Comparison of ENCODE assay signal across 12 mouse cellular contexts in genomic region chr14:28243474-28243873, GRCm38 (mm10).
"Had no signal": no experiment of that assay in that cellular context is flagged by ENCODE, and none has a peak within 500 bp of the region (broad histone marks: within the 10 kb centered on the region; RNA-seq: fewer than 3 reads in every experiment).

No protein-coding gene starts in this region.

- ATAC-seq: midbrain, embryonic 15.5 days had no signal

- H3K27ac ChIP-seq: liver, embryonic 15.5 days; macrophage; midbrain, embryonic 15.5 days; neural tube, embryonic 12.5 days; stomach, embryonic 15.5 days had no signal

- H3K9ac ChIP-seq: liver, embryonic 15.5 days; midbrain, embryonic 15.5 days; neural tube, embryonic 12.5 days; stomach, embryonic 15.5 days had no signal

- DNase-seq: kidney, adult 8-10 months; kidney, postnatal 25 days; lung, adult 2 months; thymus, postnatal 36 days had no signal

- H3K4me1 ChIP-seq: liver, embryonic 15.5 days; megakaryocyte, embryonic 14.5 days; midbrain, embryonic 15.5 days; neural tube, embryonic 12.5 days; stomach, embryonic 15.5 days had no signal

- H3K9me3 ChIP-seq: liver, embryonic 15.5 days; midbrain, embryonic 15.5 days; neural tube, embryonic 12.5 days; stomach, embryonic 15.5 days had no signal

- H3K4me2 ChIP-seq: liver, embryonic 11.5 days; liver, embryonic 15.5 days; midbrain, embryonic 11.5 days; midbrain, embryonic 15.5 days; neural tube, embryonic 12.5 days; stomach, embryonic 15.5 days had no signal

- H3K36me3 ChIP-seq: liver, embryonic 15.5 days; midbrain, embryonic 15.5 days; neural tube, embryonic 12.5 days; stomach, embryonic 15.5 days had no signal

- H3K27me3 ChIP-seq: liver, embryonic 15.5 days; megakaryocyte, embryonic 14.5 days; midbrain, embryonic 15.5 days; neural tube, embryonic 12.5 days; stomach, embryonic 15.5 days had no signal

- H3K4me3 ChIP-seq: liver, embryonic 15.5 days; megakaryocyte, embryonic 14.5 days; midbrain, embryonic 15.5 days; neural tube, embryonic 12.5 days; stomach, embryonic 15.5 days had no signal
